Mouse (Mus musculus) erythroblast, adult 5-6 weeks (primary cell): ENCODE data around the gene Ugt1a10. TPM values are rescaled to one million over a fixed set of nuclear protein-coding genes. Genes with fewer than 3 reads are reported as not detected.
A peak's percentile ranks its signal among the peaks of the same experiment; 100 is the strongest.
"Not testable (repeated sequence)": the region's sequence is repeated elsewhere in the genome, so short reads cannot be mapped to it uniquely, and the experiment has no call there.

ENCODE experiments used
- ATAC-seq: replicated peaks from 2 replicates; pipeline ENCODE4 v1.8.0; 2016; ENCODE audit warnings: moderate number of reproducible peaks, mild to moderate bottlenecking, moderate TSS enrichment, inconsistent platforms; ENCODE audit not compliant: poor library complexity, low FRiP score, severe bottlenecking
- total RNA-seq, 2 experiments: library from RNA; stranded (forward) in 1 of 2; stranded (reverse) in 1 of 2; fragments of 150-400 nt in 1 of 2; fragments of 200-764, 138-1000 nt in 1 of 2; gene quantifications; 2 replicates each; pipeline versions ENCODE4 v1.2.3 to v1.2.4; 2015 to 2017; ENCODE audit warnings: low replicate concordance in 2 of 2

Ugt1a10 gene
- total RNA-seq, 2 experiments from 2014 or later: not detected

DNA sequence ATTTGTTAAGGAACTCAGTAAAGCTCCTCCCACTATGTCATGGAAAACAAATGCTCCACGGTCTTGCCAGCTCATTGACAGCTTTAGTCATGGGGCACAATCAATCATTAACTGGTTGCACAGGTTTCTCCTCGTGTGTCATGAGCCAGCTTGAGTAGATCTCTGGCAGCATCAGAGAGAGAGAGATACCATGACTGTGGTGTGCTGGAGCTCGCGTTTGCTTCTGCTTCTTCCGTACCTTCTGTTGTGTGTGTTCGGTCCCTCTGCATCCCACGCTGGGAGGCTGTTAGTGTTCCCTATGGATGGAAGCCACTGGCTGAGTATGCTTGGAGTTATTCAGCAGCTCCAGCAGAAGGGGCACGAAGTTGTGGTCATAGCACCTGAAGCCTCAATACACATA, 156.6 kb downstream of the Ugt1a10 start, which contains the start of gene Ugt1a1:
Gene Ugt1a1 (plus strand): TSS at position 148 of the 400 bp plus-strand sequence.
- no peak for ATAC-seq

DNA sequence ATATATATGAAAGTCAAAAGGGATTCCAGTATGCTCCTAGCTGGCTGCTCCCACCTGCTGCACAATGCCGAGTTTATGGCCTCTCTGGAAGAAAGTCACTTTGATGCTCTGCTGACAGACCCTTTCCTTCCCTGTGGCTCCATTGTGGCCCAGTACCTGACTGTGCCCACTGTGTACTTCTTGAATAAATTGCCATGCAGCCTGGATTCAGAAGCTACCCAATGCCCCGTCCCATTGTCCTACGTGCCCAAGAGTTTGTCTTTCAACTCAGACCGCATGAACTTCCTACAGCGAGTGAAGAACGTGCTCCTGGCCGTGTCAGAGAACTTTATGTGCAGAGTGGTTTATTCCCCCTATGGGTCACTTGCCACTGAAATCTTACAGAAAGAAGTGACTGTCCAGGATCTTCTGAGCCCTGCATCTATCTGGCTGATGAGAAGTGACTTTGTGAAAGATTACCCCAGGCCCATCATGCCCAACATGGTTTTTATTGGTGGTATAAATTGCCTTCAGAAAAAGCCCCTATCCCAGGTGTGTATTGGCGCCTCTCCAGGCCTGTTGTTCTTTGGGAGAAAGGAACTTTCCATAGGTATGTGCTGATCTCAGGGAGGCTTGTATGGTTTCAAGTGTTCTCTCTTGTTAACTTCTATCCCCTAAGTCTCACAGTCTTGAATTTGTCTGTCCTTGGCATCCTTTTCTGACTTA, 157.3 kb downstream of the Ugt1a10 start:
- ATAC-seq: no peak

DNA sequence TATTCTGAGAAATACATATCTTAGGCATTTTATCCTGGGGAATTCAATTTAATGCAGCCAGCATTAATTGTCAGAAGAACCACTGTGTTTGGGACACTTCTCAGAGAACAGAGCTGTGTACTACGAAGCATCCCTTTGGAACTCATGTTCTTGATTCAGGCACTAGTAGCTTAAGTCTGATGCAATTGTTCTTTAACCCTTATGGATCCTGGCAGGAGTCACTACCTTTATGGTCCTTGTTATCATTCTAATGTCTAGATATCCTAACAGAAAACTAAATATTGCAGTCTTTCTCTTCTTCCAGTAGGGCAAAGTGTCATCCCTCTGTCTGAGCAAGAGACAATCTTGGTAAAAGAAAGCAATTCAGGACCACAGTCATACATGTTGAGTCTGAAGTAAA, 157.9 kb downstream of the Ugt1a10 start:
- ATAC-seq: no peak

DNA sequence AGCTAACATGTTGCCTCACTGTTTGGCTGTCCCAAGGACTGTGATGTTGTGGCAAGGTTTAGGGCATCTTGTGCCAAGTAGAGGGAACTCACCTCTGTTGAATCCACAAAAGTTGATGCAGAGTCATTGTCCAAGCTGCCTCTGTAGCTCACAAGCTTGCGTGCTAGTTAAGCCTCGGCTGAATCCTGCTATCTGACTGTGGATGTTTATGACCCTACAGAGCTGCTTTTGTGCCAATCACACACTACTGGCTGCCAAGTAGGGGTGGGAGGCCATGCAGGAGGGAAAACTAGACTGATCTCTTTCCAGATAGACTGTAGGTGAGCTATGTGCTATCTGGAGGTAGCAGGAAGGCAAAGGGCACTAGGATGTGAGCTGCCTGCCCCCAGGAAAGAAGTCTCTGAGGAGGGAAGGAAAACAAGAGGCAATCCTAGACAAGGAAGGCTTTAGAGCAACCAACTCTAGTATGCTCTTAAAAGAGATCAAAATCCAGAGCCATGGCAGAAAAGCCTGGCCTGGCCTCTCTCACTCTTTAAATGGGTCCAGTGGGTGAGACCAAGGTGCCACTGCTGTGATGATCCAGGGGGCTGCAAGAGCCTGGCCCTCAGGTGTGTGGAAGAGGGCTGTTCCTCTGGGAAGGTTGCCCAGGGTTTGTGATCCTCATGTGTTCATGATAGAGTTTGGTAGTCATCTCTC, 158.7 kb downstream of the Ugt1a10 start:
- ATAC-seq: peak; percentile 19

DNA sequence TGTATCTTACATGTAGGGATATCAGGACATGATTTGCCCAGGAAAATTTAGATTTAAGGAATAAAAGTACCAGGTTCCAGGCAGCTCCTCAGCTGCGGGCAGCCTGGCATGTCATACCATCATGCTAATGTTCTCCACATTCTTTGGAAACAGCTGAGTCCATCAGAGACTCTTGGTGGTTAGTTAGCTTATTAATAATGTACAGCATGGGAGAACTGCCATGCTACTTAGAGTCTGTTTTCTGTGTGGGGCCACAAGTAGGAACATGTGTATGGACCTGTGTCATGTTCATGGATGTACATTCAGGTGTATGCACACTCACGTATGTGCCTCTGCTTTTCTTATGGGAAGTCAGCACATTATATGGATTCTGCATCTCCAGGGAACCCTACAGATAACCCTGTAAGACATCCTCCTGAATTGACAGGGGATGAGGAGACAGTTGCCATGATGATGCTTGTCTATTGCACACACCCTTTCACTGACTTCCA, 159.3 kb downstream of the Ugt1a10 start:
- no peak; the same call in 1 of the 2 replicates for ATAC-seq

DNA sequence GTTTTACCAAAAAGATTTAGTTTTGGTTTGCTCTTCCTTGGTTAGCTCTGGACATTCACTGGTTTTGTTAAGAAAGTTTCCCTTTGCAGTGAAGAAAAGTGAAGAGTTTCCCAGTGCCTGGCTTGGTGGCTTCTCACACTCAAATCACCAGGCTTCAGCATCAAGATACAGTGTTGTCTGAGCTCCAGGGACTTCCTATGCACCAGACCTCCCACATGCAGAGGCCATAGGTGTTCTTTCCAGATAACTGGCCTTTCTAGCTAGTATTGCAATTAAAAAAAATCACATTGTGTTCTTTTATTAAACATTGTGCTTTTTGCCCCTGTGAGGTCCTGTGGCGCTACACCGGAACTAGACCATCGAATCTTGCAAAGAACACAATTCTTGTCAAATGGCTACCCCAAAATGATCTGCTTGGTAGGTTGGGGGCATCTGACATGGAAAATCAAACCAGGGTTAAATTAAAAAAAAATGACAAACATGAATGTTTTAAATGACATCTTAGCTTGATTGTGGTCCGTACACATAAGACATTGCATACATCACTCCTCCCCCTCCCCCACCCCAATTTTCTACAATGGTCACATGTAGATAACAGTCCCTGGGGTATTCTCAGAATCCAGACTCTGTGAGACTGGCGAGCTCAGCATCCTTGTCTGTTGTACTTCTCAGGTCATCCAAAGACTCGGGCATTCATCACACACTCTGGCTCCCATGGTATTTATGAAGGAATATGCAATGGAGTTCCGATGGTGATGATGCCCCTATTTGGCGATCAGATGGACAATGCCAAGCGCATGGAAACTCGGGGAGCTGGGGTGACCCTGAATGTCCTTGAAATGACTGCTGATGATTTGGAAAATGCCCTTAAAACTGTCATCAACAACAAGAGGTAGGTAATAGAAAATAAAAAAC, 160.5 kb downstream of the Ugt1a10 start:
- no peak for ATAC-seq

DNA sequence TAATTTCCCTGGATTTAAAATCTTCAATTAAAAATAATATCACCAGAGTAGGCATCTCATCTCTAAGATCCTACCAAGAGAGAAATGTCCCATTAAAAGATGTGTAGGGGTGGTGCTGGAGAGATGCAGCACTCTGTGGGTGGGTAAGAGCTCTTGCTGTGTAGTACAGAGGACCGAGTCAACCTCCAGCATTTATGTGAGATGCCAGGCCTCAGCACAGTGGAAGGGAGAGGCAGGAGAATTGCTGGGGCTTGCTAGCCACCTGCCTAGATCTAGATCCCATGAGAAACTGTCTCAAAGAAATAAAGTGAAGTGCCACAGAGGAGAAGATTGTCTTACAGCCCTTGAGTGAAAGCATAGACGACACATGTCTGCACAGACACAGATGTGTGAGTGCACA, 161.4 kb downstream of the Ugt1a10 start:
- no peak for ATAC-seq

DNA sequence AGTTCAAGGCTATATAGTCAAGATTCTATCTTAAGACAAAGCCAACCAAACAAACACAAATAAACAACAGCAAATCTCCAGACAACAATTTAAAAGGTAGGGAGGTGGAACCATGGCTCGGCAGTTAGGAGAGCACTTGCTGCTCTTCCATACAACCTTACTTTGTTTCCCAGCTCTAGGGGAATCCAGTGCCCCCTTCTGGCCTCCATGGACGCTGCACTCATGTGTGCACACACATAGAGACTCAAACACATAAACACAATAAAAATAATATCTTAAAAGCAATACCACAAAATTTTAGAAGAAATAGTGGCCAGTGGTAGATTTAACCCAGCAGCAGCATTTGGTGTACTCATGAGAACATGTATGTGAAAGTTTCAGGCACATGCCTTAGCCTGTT, 162.0 kb downstream of the Ugt1a10 start:
- no peak for ATAC-seq

DNA sequence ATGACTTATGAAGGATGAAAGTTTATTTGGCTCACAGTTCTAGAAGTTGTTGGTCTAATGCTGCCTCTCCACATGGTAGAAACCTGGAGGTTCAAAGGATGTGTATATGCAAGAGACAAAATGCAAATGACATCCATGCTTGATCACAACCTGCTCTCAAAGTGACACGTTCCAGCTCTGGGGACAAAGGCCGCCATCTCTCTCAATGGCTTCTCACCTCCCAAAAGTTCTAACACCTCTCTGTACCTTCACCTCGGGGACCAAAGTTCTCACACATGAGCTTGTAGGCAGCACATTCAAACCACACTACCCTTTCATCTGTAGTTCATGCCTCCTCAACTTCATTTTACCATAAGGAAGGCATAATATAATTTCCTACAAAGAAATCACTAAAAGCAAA, 162.4 kb downstream of the Ugt1a10 start:
- ATAC-seq: no peak

DNA sequence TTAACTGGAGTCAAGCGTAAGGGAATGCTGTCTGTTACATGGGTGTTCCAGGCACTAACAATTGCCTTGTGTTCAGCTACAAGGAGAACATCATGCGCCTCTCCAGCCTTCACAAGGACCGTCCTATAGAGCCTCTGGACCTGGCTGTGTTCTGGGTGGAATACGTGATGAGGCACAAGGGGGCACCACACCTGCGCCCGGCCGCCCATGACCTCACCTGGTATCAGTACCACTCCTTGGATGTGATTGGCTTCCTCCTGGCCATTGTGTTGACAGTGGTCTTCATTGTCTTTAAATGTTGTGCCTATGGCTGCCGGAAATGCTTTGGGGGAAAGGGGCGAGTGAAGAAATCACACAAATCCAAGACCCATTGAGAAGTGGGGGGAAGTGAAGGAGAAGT, 162.9 kb downstream of the Ugt1a10 start:
- ATAC-seq: no peak

DNA sequence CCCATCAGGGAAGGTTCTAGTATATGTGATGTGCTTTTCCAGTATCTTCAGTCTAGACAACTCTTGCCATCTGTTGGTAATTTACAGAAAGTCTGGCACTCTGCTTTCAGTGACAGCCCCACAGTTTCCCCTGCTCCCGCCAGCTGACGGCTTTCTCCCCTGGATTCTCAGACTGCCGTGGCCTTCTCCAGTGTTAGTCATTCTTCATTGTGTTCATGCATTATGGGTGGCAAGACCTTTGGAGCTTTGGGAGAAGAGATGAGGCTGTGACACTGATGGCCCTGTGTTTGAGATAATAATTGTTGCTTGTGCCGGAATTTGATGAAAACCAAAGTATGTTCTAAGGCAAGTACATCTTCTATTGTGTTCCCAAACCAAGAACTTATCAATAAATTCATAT, 163.4 kb downstream of the Ugt1a10 start:
- no peak for ATAC-seq

DNA sequence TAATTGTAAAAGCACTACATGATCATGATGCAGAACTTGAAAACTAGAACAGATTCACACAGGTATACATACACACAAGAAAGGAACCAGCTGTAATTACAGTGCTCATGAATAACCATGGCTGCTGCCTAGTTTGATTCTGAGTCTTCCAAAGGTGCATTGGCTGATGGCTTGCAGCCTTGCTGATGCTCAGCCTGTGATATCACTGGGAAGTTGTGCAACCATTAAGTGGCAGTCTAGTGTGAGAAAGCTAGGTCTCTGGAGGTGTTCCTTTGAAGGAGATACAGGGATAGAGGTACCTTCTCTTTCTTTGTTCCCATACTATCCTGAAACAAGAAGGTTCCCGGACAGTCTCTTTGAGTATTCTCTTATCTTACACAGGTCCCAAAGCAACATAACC, 163.9 kb downstream of the Ugt1a10 start:
- no peak for ATAC-seq

DNA sequence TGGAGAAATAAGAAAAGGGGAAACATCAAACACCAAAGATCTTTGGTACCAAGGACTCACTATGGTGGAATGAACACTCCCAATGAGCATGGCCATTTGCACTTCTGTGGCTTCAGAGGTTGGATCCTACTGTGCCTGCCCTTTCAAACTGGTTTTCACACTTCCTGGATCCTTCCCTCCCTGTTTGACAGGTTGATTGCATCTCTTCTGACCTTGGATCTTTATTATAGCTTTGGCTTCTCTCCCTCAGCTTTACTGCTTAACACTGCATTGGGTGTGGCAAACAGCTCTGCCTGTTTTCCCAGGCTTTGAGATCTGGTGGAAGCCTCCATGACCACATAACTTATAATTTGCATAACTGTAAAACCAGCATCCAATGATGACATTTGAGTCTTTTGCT, 165.1 kb downstream of the Ugt1a10 start:
- no peak for ATAC-seq

DNA sequence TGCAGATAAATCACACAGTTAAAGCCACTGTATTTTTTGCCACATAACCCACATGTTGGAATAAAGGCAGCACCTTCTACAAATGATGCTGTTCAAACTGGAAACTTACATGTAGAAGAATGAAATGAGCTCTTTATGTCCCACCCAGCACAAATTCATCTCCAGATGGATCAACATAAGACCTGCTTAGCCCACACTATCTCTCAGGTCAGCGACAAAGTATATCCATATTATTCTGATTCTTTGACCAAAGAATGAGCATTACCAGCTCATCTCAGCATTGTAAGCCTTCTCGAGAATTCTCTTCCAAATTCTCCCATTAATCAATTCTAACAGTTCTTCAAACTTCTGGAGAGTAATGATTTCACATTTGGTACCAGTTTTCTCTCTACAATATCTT, 167.0 kb downstream of the Ugt1a10 start:
- no peak for ATAC-seq

DNA sequence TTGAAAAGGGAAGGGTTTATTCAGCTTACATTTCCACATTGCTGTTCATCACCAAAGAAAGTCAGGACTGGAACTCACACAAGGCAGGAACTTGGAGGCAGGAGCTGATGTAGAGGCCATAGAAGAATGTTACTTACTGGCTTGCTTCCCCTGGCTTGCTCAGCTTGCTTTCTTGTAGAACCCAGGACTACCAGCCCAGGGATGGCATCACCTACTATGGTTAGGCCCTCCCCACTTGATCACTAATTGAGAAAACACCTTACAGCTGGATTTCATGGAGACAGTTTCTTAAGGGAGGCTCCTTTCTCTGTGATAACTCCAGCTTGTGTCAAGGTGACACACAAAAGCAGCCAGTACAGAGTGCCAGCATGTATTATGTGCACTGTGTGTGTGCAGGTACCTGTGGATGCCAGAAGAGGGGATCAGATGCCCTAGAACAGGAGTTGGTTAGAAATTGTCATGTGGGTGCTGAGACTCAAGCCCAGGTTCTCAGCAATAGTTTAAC, 167.9 kb downstream of the Ugt1a10 start:
- ATAC-seq: not testable (repeated sequence)

DNA sequence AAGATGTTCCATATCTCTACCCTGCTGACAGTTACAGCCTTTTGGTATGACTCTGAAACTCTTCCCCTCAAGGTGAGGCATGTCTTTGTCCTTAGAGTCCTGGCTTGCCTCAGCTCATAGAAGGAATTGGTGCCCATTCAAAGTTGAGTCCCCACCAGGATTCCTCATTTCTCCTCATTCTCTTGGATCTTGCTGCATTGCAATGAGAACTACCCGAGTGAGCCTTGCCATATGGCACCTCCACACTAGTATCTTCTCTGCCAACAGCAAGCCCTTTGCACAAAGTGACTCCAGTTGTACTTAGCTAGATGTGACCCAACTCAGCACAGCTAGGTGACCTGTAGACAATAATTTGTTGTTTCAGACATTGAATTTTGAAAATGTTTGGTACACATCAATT, 168.4 kb downstream of the Ugt1a10 start:
- no peak for ATAC-seq

DNA sequence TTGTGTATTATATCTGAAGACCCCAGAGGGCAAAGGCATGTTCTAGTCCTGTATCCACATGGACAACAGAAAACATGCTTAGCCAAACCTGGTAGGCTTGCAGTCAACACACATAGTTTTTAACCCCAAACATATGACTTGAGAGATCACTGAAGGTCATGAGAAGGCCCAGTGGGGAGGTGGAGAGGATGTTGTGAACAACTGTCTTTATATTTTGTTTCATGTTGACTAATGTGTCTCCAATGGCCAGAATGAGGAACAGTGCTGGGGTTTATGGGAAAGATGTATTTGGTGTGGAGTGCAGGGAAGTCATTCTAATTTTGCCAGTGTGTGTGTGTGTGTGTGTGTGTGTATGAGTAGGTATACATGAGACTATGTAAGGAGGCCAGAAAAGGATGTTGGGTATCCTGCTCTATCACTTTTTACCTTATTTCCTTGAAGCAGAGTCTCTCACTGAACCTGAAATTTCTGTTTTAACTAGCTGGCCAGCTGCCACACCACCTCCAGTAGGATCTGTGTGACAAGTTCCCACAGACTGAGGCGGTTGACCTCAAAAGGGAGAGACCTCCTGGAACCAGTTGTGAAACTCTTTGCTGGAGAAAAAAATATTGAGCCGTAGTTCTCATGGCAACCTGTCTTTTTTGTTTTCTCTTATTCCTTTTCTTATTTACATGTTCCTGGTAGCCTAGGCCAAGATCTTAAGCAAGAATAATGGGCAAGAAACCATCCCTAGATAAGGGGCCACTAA, 169.0 kb downstream of the Ugt1a10 start:
- no peak for ATAC-seq

DNA sequence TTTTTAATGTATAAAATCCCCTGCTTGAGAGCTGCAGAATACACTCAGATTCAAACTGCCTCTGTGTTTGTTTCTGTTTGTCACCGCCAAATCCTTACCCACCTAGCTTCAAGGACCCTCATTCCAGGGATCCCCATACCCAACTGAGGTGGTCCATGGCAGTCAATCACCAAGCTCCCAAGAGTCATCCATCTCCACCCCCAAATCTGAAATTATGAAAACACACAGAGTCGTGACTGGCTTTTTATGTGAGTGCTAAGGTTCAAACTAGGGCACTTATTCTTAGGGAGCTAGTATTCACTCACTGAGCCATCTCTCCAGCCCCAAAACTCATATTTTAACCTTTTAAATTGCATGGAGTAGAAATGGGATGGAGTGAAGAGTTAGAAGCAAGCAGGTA, 170.1 kb downstream of the Ugt1a10 start:
- not testable (repeated sequence) for ATAC-seq

DNA sequence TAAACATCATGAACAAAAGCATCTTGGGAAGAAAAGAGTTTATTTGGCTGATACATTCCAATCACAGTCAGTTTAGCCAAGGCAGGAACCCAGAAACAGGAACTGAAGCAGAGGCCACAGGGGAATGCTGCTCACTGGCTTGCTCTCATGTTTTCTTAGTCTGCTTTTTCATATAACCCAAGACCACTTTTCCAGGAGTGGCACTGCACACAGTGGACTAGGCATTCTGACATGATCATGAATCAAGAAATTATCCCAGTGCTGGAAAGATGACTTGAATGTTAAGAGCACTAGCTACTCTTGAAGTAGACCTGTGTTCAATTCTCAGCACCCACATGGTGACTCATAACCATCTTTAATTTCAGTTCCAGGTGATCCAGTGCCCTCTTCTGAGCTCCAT, 170.6 kb downstream of the Ugt1a10 start:
- no peak for ATAC-seq
